Mouse (Mus musculus) kidney, adult 2 months (tissue): ENCODE results near the gene Abi3bp.

ENCODE experiments used
- CTCF ChIP-seq: fragments of 200-500 bp; conservative IDR thresholded peaks from 2 replicates; pipeline ENCODE4 v1.5.1; 2011; ENCODE audit warnings: low read depth, mild to moderate bottlenecking, control low read depth, low read length, moderate library complexity, mixed read lengths; ENCODE audit not compliant: insufficient read depth, insufficient read length
- POLR2A ChIP-seq: fragments of 200-500 bp; IDR thresholded peaks from one replicate; pipeline ENCODE4 v1.6.1; 2011; ENCODE audit warnings: low read depth, low read length, control low read depth

DNA sequence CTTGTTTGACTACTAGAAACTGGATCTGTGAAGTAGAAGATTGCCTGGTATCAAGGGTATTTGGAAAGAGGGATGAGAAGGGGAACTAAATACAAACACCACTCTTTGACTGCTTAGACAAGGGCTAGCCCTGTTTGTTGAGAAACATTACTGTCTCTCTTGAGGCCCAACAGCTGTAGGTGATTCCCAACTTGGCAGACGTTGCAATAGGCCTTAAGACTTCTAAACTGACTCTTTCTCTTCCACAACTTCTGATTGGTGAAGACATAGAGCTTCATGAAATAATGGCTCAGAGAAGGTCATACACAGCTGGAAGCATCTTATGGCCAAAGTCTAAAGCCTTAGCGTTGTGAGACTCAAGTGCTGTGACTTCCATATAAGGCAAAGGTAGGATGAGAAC lies 26.2 kb upstream of the Abi3bp start:
- TF ChIP-seq POLR2A (no peak), CTCF (no peak)
